Mouse (Mus musculus) liver, postnatal 0 days (tissue): ENCODE measurements at regions not wholly inside any gene's neighbourhood (a gene's known extent, or its start where the extent isn't known, plus 50 kb on each side); places are given as distances from the start of the nearest gene placed in this dataset.

Source experiments
- ATAC-seq: fragments of 200-750 bp; cut with Nextera tagmentation; 2 replicates; pipeline ENCODE4 v1.8.0; 2017; ENCODE audit warnings: mild to moderate bottlenecking, moderate library complexity
- DNase-seq: peaks from one replicate; pipeline ENCODE4 v3.0.0-alpha.2; 2016
- H3K27ac ChIP-seq: fragments of 300-500 bp; sonication (generic); 2 replicates; pipeline ENCODE4 v1.5.1; 2014; ENCODE audit warnings: antibody characterized with exemption, moderate library complexity, mild to moderate bottlenecking, low read depth
- H3K27me3 ChIP-seq: fragments of 300-500 bp; sonication (generic); 2 replicates; pipeline ENCODE4 v1.6.1; 2014; ENCODE audit warnings: low read length, control low read depth, mixed read lengths; ENCODE audit not compliant: insufficient read depth
- H3K36me3 ChIP-seq: fragments of 300-500 bp; sonication (generic); replicated peaks from 2 replicates; pipeline ENCODE4 v1.6.1; 2014; ENCODE audit warnings: mild to moderate bottlenecking, control low read depth, low read length, moderate library complexity, mixed read lengths; ENCODE audit not compliant: insufficient read depth
- H3K4me1 ChIP-seq: fragments of 300-500 bp; sonication (generic); 2 replicates; pipeline ENCODE4 v1.6.1; 2014; ENCODE audit warnings: antibody characterized with exemption, mild to moderate bottlenecking, control low read depth; ENCODE audit not compliant: insufficient read depth
- H3K4me2 ChIP-seq: fragments of 300-500 bp; sonication (generic); 2 replicates; pipeline ENCODE4 v1.6.1; 2014; ENCODE audit warnings: low read depth, mild to moderate bottlenecking, low read length, moderate library complexity, mixed read lengths
- H3K4me3 ChIP-seq: fragments of 300-500 bp; sonication (generic); 2 replicates; pipeline ENCODE4 v1.5.1; 2014; ENCODE audit warnings: low read depth, low read length
- H3K9ac ChIP-seq: fragments of 300-500 bp; sonication (generic); replicated peaks from 2 replicates; pipeline ENCODE4 v1.6.1; 2014; ENCODE audit warnings: mild to moderate bottlenecking, moderate library complexity
- H3K9me3 ChIP-seq: fragments of 300-500 bp; sonication (generic); 2 replicates; pipeline ENCODE4 v1.6.1; 2016; ENCODE audit warnings: mild to moderate bottlenecking, control low read depth, low read length, mixed read lengths
- CTCF ChIP-seq: sonication (generic); IDR thresholded peaks from 2 replicates; pipeline ENCODE4 v1.5.1; 2016; ENCODE audit warnings: antibody characterized with exemption, low read depth
- EP300 ChIP-seq: IDR thresholded peaks from 2 replicates; pipeline ENCODE4 v1.6.1; 2016; ENCODE audit warnings: antibody characterized with exemption, low read depth, mild to moderate bottlenecking
- WGBS: fragments of 180-500 bp; shearing (Covaris S2); extraction: QIAGEN DNeasy Blood & Tissue Kit; methylation state at CpG from one replicate; pipeline ENCODE4 v1.1.7; 2014; ENCODE audit not compliant: insufficient replicate concordance; 5-methylcytosine and 5-hydroxymethylcytosine counted together

- ATAC-seq: no peak
- DNase-seq: no peak
Measured at GRCm38 (mm10) chr7:137723361-137724040, 286.1 kb downstream of the Glrx3 start.

GRCm38 (mm10) chr7:137726031-137726430, 288.6 kb downstream of the Glrx3 start:
- Histone ChIP-seq H3K4me1 (no peaks in the 10 kb centered on the region), H3K27ac (no peak overlapping the region), H3K9ac (no peak overlapping the region), H3K4me2 (no peak overlapping the region), H3K36me3 (no peaks in the 10 kb centered on the region), H3K9me3 (no peaks in the 10 kb centered on the region), H3K27me3 (no peaks in the 10 kb centered on the region), H3K4me3 (no peak overlapping the region)
- TF ChIP-seq EP300: no peak
- no peak for TF ChIP-seq CTCF
- DNase-seq (no peak), ATAC-seq (no peak)
- 73% methylated on average over 7 of the region's 7 CpGs for WGBS

More at GRCm38 (mm10) chr7:137723361-137724040, 286.1 kb downstream of the Glrx3 start:
- Histone ChIP-seq H3K4me2 (no peak overlapping the region), H3K9me3 (no peaks in the 10 kb centered on the region), H3K4me1 (no peaks in the 10 kb centered on the region), H3K36me3 (no peaks in the 10 kb centered on the region), H3K4me3 (no peak overlapping the region), H3K27ac (no peak overlapping the region), H3K27me3 (no peaks in the 10 kb centered on the region), H3K9ac (no peak overlapping the region)
- 67% methylated on average over 7 of the region's 7 CpGs for WGBS
- no peak for TF ChIP-seq CTCF
- TF ChIP-seq EP300: no peak

- WGBS: 83% methylated on average over 5 of the region's 5 CpGs
- Histone ChIP-seq H3K36me3 (no peaks in the 10 kb centered on the region), H3K4me2 (no peak overlapping the region), H3K9me3 (0 out of 2 replicates have a peak, but pooled peaks cover 2% of the 10 kb centered on the region), H3K4me1 (no peaks in the 10 kb centered on the region), H3K27me3 (no peaks in the 10 kb centered on the region), H3K9ac (no peak overlapping the region), H3K27ac (no peak overlapping the region), H3K4me3 (no peak overlapping the region)
- ATAC-seq: no peak
- DNase-seq: no peak
- TF ChIP-seq CTCF: no peak
- TF ChIP-seq EP300: no peak
Measured at GRCm38 (mm10) chr7:137735873-137736527, 298.6 kb downstream of the Glrx3 start.

GRCm38 (mm10) chr7:137741702-137742101, 304.3 kb downstream of the Glrx3 start:
- Histone ChIP-seq H3K4me3 (no peak overlapping the region), H3K27me3 (no peaks in the 10 kb centered on the region), H3K9me3 (no peaks in the 10 kb centered on the region), H3K9ac (no peak overlapping the region), H3K36me3 (no peaks in the 10 kb centered on the region), H3K4me1 (no peaks in the 10 kb centered on the region), H3K4me2 (no peak overlapping the region), H3K27ac (no peak overlapping the region)
- ATAC-seq (no peak), DNase-seq (no peak)
- no peak for TF ChIP-seq CTCF
- 77% methylated on average over 3 of the region's 3 CpGs for WGBS

GRCm38 (mm10) chr7:137742297-137742751, 304.9 kb downstream of the Glrx3 start:
- Histone ChIP-seq H3K27ac (no peak overlapping the region), H3K9me3 (no peaks in the 10 kb centered on the region), H3K36me3 (no peaks in the 10 kb centered on the region), H3K9ac (no peak overlapping the region), H3K27me3 (no peaks in the 10 kb centered on the region), H3K4me3 (no peak overlapping the region), H3K4me2 (no peak overlapping the region), H3K4me1 (no peaks in the 10 kb centered on the region)
- TF ChIP-seq CTCF: no peak
- TF ChIP-seq EP300: no peak
- no peak for DNase-seq
- WGBS: 54% methylated on average over 7 of the region's 7 CpGs
- no peak for ATAC-seq

- ATAC-seq (no peak), DNase-seq (no peak)
- TF ChIP-seq CTCF: no peak
- TF ChIP-seq EP300: no peak
- Histone ChIP-seq H3K4me2 (no peak overlapping the region), H3K27me3 (no peaks in the 10 kb centered on the region), H3K9ac (no peak overlapping the region), H3K27ac (no peak overlapping the region), H3K36me3 (no peaks in the 10 kb centered on the region), H3K9me3 (no peaks in the 10 kb centered on the region), H3K4me1 (no peaks in the 10 kb centered on the region), H3K4me3 (no peak overlapping the region)
- 68% methylated on average over 1 of the region's 1 CpGs for WGBS
Measured at GRCm38 (mm10) chr7:137745575-137745974, 308.2 kb downstream of the Glrx3 start.
